Mouse (Mus musculus) urinary bladder, postnatal 10 days (tissue): ENCODE results near the gene Kcnc3.

ENCODE experiments used
- DNase-seq: peaks from one replicate; pipeline ENCODE4 v3.0.0; 2022; ENCODE audit warnings: low spot score

The Kcnc3 gene

GRCm38 (mm10) chr7:44628402-44629034, 38.1 kb downstream of the Kcnc3 start:
- no peak for DNase-seq

- no peak for DNase-seq
These were observed 40.0 kb downstream of the Kcnc3 start for GRCm38 (mm10) chr7:44630437-44630836.

GRCm38 (mm10) chr7:44632676-44633075, 42.2 kb downstream of the Kcnc3 start:
- no peak for DNase-seq

- DNase-seq, result no peak
These were observed 42.9 kb downstream of the Kcnc3 start for GRCm38 (mm10) chr7:44633407-44633806.

GRCm38 (mm10) chr7:44636684-44637083, 46.2 kb downstream of the Kcnc3 start:
- DNase-seq, result no peak

- DNase-seq, result no peak
These were observed 48.2 kb downstream of the Kcnc3 start for GRCm38 (mm10) chr7:44638663-44639062.

GRCm38 (mm10) chr7:44640843-44641605, 50.6 kb downstream of the Kcnc3 start:
- no peak for DNase-seq

GRCm38 (mm10) chr7:44641887-44642286, 51.4 kb downstream of the Kcnc3 start:
- DNase-seq, result no peak

- no peak for DNase-seq
These were observed 54.8 kb downstream of the Kcnc3 start for GRCm38 (mm10) chr7:44645256-44645655.

- DNase-seq, result no peak
These were observed 55.5 kb downstream of the Kcnc3 start for GRCm38 (mm10) chr7:44645951-44646350.

GRCm38 (mm10) chr7:44647042-44647724, 56.7 kb downstream of the Kcnc3 start:
- DNase-seq, result no peak

- DNase-seq, result no peak
These were observed 57.3 kb downstream of the Kcnc3 start for GRCm38 (mm10) chr7:44647729-44648128.

- no peak for DNase-seq
These were observed 58.7 kb downstream of the Kcnc3 start for GRCm38 (mm10) chr7:44649094-44649610.

- no peak for DNase-seq
These were observed 59.5 kb downstream of the Kcnc3 start for GRCm38 (mm10) chr7:44649990-44650389.

GRCm38 (mm10) chr7:44651416-44651815, 61.0 kb downstream of the Kcnc3 start:
- DNase-seq, result no peak

- DNase-seq, result no peak
These were observed 63.3 kb downstream of the Kcnc3 start for GRCm38 (mm10) chr7:44653773-44654172.
